8 mouse cellular contexts compared by ENCODE assay signal in the genomic region with DNA sequence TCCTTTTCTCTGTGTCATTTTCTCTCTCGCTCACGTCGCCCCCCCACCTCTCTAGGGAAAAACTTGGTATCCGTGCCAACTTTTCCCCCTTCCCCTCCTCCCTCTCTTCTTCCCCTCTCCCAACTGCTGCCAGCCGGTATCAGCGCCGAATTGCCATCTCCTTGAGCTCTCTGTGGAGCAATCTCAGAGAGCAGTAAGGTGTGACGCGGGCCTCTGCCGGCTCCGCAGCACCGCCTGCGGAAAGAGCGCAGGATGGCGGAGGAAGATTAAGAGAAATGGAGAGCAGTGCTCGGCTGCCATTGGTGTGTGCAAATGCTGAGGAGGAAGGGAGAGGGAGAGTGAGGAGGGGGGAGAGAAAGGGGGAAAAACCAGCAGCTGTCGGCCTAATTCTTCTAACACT. TPM values are rescaled to one million over a fixed set of nuclear protein-coding genes. Genes with fewer than 3 reads are reported as not detected.
DNase-seq lines count a peak whose midpoint lies in the region; ATAC-seq and TF ChIP-seq lines count a peak whose summit lies in the region.

No protein-coding gene starts in this region.

- no peak overlapping the region for H3K4me3 ChIP-seq in forebrain, embryonic 16.5 days (replicated peaks; ENCODE audit: low read length)
- no peak overlapping the region for H3K4me3 ChIP-seq in neural tube, embryonic 14.5 days (ENCODE audit: low read depth, low read length)

- H3K9ac ChIP-seq in forebrain, embryonic 16.5 days (replicated peaks; ENCODE audit: low read depth, low read length): no peak overlapping the region
- H3K9ac ChIP-seq in neural tube, embryonic 14.5 days (replicated peaks; ENCODE audit: low read depth, low read length): no peak overlapping the region

- 0% methylated on average over 14 of the region's 17 CpGs for WGBS in forebrain, embryonic 16.5 days
- WGBS in neural tube, embryonic 14.5 days: 1% methylated on average over 15 of the region's 17 CpGs

- ATAC-seq in forebrain, embryonic 16.5 days: peak; percentile 80
- peak; percentile 92 for ATAC-seq in neural tube, embryonic 14.5 days (ENCODE audit: low read depth)

- TF ChIP-seq CTCF in brain, embryonic 14.5 days (IDR thresholded peaks at IDR 0.05; ENCODE audit: borderline replicate concordance, extremely low read depth, insufficient read depth, insufficient read length): peak; percentile 24; the same call in 1 of the 2 replicates

- peak; percentile 8 for DNase-seq in kidney, adult 18-20 months
- no peak for DNase-seq in kidney, adult 9 months
- peak; percentile 96 for DNase-seq in brain, embryonic 14.5 days (ENCODE audit: low read depth)
- DNase-seq in left cerebral cortex, adult 8-10 months (ENCODE audit: low spot score in 2 of 2): peak; percentile 45 to 58
- DNase-seq in ovary, adult 18-20 months (ENCODE audit: low spot score): no peak
- DNase-seq in lung, postnatal 14 days: no peak

- H3K9me3 ChIP-seq in forebrain, embryonic 16.5 days (ENCODE audit: control insufficient read depth, low read length): no peaks in the 10 kb centered on the region
- H3K9me3 ChIP-seq in neural tube, embryonic 14.5 days (ENCODE audit: control insufficient read depth, low read length): no peaks in the 10 kb centered on the region

- H3K4me2 ChIP-seq in forebrain, embryonic 16.5 days (ENCODE audit: low read length): peak overlapping the region; percentile 37
- H3K4me2 ChIP-seq in neural tube, embryonic 14.5 days (ENCODE audit: low read depth, low read length): peak overlapping the region; percentile 31; the same call in 1 of the 2 replicates

- no peaks in the 10 kb centered on the region for H3K36me3 ChIP-seq in forebrain, embryonic 16.5 days (ENCODE audit: control insufficient read depth, insufficient read depth)
- H3K36me3 ChIP-seq in neural tube, embryonic 14.5 days (ENCODE audit: control insufficient read depth, insufficient read depth, low read length): no peaks in the 10 kb centered on the region

- H3K27ac ChIP-seq in forebrain, embryonic 16.5 days (ENCODE audit: low read length): peak overlapping the region; percentile 93
- H3K27ac ChIP-seq in neural tube, embryonic 14.5 days (ENCODE audit: low read depth, low read length): peak overlapping the region; percentile 84

- H3K27me3 ChIP-seq in forebrain, embryonic 16.5 days (replicated peaks; ENCODE audit: control insufficient read depth, insufficient read depth, low read length): no peaks in the 10 kb centered on the region
- no peaks in the 10 kb centered on the region for H3K27me3 ChIP-seq in neural tube, embryonic 14.5 days (ENCODE audit: control insufficient read depth, insufficient read depth, low read length)

- no peak for TF ChIP-seq POLR2A in brain, embryonic 14.5 days (IDR thresholded peaks at IDR 0.05; ENCODE audit: borderline replicate concordance, extremely low read depth, insufficient read depth, insufficient read length, poor library complexity, severe bottlenecking)

- peaks cover 53% of the 10 kb centered on the region for H3K4me1 ChIP-seq in forebrain, embryonic 16.5 days (replicated peaks; ENCODE audit: control insufficient read depth, insufficient read depth, low read length)
- peaks cover 14% of the 10 kb centered on the region for H3K4me1 ChIP-seq in neural tube, embryonic 14.5 days (ENCODE audit: control insufficient read depth, insufficient read depth, low read length)

RNA-seq across cellular contexts. Expression of gene Neurod2, which starts 45.2 kb away (rescaled TPM):
- 52.0 and 101 TPM in 2 replicates for polyA plus RNA-seq in brain, embryonic 14.5 days (2012; rRNA removed)
- 110 and 133 TPM in 2 replicates for polyA plus RNA-seq in forebrain, embryonic 16.5 days (2015; fragmentation: Nextera tagmentation; extraction: Ambion mirVana)
- 10 to 100 TPM; 54.9 to 63.3 (median 60.4) TPM for total RNA-seq in left cerebral cortex, adult 8-10 months (2022)
- polyA plus RNA-seq in neural tube, embryonic 14.5 days (2014; fragmentation: Nextera tagmentation; extraction: Ambion mirVana): 25.3 and 25.5 TPM in 2 replicates

Comparison
In these comparisons a context has a peak if more than half of its experiments do, and no peak if none do; other contexts are left out.
1. DNase-seq: peak in kidney, adult 18-20 months (single experiment), brain, embryonic 14.5 days (single experiment) and left cerebral cortex, adult 8-10 months (2 of 2); none in kidney, adult 9 months (single experiment), ovary, adult 18-20 months (single experiment) and lung, postnatal 14 days (single experiment).